Mouse (Mus musculus) T-helper 2 cell (primary cell): ENCODE data around the gene Col4a1.

ENCODE experiments used
- in situ Hi-C: fragments of 300-600 bp; cut with MboI, MseI; formaldehyde crosslinking; loops from one replicate; pipeline ENCODE4 v1.15.1; 2025; ENCODE audit warnings: high pct_unique_total_duplicates

Col4a1 gene

GRCm38 (mm10) chr8:11233009-11233408 lies 79.6 kb downstream of the Col4a1 start:
- in situ Hi-C loops, result no loop called here

DNA sequence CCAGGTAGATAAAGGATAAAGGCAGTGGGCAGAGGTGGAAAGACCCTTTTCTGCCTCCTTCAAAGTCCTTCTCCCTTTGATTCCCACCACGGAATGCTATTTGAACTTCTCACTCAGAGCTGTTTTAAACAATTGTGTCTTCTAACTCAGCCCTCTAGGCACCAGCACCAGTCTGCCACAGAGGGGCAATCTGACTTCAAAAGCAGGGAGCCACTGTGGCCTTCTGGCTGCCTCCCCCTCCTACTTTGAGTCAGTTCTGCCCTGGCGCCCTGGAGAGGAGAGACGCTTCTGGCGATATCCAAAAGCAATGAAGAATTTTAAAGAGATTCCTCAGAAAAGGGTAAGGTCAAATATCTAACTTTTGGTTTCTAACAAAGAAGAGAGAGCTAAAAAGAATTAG lies 82.3 kb downstream of the Col4a1 start:
- in situ Hi-C loops, result no loop called here

DNA sequence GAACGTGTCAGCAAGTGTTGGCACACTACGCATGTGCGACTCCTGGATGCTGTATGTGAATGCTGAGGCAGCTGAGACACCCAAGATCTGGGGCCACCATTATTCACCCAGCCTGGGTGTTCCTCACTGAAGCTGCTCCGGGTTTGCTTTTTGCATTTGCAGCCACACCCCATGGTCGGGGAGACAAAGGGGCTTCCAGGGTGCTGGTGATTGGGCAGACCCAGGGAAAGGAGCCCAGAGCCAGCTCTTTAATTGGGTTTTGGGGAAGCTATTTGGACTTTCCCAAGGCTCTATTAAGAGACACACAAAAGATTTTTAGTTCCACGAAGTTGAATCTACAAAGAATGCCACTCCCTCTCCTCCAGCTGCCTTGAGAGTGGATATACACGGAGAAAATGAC lies 85.2 kb downstream of the Col4a1 start:
- in situ Hi-C loops, result no loop called here

DNA sequence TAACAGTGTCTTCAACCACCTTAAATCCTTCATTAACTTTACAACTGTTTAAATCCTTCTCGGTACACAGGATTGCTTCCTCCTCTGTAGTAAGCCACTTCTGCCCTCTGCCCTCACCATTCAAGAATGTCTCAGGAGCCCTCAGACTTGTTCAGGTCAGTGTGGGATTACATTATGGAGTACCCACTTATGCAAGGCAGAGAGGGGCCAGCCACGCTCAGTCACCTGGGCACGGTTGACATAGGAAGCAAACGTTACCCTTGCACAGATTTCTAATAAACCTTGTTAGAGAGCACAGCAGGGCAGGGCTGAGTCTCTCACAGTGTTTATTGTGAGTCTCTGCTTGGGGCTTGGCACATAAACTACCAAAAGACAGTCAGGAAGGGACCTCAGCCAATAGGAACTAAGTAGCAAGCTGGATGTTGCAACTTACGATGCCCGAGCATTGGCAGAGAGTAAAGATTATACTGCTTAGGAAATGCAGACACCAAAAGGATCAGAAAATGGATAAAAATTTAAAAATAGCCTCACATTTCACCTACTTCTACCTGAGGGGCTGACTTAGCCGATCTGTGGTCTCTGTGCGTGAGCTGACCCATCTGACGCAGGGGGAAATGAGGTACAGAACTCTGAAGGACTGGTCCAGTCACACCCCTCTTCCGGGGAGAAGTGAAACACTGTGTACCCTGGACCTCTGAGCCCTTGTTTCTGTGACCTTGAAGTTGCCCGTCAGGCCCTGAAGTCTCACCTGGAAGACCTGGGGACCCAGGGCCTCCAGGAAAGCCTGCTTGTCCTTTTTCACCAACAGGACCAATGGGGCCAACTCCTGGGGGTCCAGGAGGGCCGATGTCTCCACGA lies 86.8 kb downstream of the Col4a1 start:
- in situ Hi-C loops, result no loop called here

GRCm38 (mm10) chr8:11224178-11224577 lies 88.4 kb downstream of the Col4a1 start:
- in situ Hi-C loops, result no loop called here

DNA sequence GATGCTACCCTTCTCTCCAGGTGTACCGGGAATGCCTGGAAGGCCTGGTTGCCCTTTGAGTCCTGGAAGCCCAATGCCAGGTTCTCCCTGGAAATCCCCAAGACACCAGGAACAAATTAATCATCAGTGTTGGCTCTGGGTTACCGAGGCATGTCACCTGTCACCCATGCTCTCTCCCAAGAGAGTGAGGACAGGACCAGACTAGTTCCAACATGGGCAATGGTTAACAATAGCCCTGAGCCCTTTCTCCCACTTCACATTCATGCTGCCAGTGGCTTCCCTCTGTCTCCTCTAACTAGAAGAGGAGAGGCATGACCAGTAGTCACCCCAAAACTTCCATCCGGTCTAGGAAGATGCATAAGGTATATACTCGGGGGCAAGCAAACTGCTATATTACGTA lies 91.3 kb downstream of the Col4a1 start:
- in situ Hi-C loops, result no loop called here

DNA sequence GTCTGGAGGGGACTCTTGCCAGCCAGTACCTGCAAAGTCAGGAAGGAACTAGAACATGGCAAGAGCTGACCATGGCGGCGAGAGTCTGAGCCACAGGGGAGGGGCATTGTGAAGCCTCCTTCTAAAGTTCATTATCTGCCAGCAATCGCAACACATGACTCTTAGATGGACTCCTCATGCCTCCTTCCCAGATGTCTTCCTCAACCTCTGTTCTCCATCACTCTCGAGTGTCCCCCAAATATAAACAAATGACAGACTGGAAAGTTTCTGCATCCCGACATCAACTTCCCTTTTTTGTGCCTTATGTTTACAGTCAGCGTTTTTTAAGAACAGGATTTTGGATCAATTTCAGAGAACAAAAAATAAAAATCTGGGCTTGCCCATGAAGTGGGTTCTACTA lies 93.3 kb downstream of the Col4a1 start:
- in situ Hi-C loops, result no loop called here

GRCm38 (mm10) chr8:11215231-11215630 lies 97.4 kb downstream of the Col4a1 start:
- in situ Hi-C loops, result no loop called here

GRCm38 (mm10) chr8:11206509-11206908 lies 106.1 kb downstream of the Col4a1 start:
- in situ Hi-C loops, result no loop called here

DNA sequence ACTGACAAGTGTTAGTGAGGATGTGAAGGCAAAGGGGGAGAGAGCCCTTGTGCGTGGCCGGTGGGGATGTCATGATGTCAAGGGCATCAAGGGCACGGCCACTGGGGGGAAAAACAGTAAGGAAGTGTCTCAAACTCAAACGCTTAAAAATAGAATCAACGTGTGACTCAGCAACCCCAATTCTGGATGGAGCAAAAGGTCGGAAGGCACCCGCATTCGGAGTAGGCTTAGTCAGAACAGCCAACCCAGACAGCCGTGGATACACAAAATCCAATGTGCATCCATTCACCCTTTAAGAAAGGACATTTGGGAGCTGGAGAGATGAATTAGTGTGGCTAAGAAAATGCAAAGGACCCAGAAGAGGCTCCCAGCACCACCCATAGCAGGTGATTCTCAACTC lies 107.1 kb downstream of the Col4a1 start:
- in situ Hi-C loops, result no loop called here

DNA sequence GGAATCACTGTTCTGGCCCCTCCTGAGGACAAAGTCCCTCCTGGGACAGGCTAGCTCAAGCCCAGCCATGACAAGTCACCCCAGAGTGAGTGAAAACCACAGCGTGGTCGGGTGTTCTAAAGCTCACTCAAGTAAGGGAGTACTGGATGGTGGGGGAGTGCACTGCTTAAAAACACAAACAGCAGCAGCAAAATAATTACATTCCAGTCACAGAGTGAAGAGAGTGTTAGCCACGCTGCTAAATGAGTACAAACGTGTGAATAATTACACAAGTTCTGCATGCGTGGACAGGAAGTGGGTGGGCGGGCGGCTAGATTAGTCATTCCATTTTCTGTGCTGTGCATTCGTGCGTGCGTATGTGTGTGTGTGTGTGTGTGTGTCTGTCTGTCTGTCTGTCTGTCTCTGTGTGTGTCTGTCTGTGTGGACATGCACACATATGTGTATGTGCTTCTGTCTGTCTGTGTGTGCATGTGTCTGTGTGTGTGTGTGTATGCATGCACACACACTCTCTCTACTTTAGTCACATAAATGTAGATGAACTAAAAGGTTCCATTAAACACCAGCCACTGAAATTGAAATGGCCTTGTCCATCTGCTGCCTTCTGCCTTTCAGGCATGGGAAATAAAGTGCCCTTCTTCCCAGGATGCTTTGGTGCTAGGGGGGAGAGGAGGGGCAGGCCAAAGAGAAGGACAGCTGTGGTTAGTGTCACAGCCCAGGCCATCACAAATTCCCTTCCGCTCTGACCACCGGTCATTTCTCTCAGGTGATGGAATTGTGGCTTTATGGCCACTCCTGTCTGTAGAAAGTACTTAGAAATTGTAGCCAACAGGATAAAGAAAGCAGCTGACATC lies 109.1 kb downstream of the Col4a1 start:
- in situ Hi-C loops, result no loop called here

DNA sequence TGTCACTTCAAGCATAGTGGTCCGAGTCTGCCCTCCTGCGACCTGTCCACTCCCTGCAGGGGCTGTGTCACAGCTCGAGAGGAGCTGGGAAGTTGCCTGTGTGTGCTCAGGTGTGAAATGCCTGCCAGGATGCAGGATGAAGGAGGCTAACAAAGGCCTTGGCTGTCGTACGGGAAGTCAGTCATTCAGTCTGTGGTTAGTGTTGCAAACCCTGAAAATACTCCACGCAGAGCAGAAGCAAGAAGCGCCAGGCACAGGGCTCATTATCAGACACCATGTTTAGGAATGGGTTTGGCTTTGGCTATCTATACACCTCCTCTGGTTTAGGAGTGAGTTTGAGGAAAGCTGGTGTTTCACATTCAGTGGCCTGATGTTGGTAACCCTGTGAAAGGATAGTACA lies 114.0 kb downstream of the Col4a1 start:
- in situ Hi-C loops, result no loop called here

DNA sequence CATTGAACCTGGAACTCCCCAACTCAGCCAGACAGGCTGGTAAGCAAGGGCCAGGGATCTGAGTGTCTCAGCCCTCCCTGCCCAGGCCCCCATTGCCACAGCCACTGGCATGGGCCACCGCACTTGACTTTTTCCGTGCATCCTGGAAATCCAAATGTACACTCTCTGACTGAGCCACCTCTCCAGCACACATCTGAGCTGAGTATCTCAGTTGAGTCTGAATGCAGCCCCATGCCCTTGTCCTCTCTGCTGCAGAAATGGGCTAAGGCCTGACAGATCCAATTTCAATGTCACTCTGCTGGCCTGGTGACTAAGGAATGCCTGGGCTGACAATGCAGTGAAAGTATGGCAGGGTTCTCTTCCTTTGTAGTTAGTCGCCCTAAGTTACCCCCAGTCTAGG lies 114.6 kb downstream of the Col4a1 start:
- in situ Hi-C loops, result no loop called here

GRCm38 (mm10) chr8:11197261-11197660 lies 115.4 kb downstream of the Col4a1 start:
- in situ Hi-C loops, result no loop called here

GRCm38 (mm10) chr8:11192719-11193324 lies 119.8 kb downstream of the Col4a1 start:
- in situ Hi-C loops, result no loop called here

DNA sequence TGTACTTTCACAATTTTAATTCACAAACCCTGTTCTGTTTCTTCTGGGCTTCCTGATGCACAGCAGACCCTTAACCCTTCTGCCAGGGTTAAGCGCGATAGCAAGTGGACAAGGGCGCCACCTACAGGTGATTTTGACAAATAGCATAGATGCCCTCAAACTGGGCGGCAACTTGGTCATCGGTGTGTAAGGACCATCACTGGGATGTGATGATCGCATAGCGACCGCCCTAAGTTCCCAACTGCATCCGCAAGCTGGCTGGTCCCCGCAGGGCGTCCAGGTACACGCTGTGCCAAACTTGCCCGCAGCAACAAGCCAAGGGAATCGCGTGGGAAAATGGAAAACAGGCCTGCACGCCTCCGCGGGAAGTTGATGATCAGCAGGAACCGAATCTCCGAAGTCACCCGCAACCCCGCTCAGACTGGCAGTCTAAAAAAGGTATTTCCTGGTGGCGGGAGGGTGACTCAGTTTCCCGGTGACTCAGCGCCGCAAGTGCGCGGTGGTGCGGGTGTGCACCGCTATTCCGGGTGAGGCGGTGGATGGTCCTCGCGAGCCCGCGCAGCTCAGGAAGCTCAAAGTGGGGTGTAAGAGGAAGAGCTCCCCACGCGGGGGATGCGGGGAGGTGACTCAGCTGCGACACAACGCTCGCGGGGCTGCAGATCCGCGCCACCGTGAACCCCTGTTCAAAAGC lies 124.9 kb downstream of the Col4a1 start:
- in situ Hi-C loops, result loop anchor here (5.0 kb wide), 1 partner anchor 610 kb away; no protein-coding TSS in a partner anchor

- in situ Hi-C loops, result loop anchor here (5.0 kb wide), 1 partner anchor 609 kb away; no protein-coding TSS in a partner anchor
Observed at GRCm38 (mm10) chr8:11186456-11186855, 126.2 kb downstream of the Col4a1 start.

DNA sequence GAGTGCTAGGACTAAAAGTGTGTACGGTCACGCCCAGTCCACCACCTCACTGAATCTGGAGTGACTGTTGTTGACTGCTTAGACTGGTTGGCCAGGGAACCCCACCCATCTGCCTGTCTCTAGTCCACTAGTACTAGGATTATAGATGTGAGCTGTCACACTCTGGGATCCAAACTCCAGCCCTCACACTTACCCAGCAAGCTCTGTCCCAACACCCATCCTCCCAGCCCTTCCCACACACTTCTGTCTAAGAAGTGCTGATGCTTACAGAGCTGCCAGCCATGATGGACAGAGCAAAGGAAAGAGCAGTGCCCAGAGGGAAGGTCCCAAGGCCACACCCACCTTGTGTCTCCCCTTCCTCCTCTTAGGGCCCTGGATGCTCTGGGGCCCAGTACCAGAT lies 127.0 kb downstream of the Col4a1 start:
- in situ Hi-C loops, result loop anchor here (5.0 kb wide), 1 partner anchor 608 kb away; no protein-coding TSS in a partner anchor

DNA sequence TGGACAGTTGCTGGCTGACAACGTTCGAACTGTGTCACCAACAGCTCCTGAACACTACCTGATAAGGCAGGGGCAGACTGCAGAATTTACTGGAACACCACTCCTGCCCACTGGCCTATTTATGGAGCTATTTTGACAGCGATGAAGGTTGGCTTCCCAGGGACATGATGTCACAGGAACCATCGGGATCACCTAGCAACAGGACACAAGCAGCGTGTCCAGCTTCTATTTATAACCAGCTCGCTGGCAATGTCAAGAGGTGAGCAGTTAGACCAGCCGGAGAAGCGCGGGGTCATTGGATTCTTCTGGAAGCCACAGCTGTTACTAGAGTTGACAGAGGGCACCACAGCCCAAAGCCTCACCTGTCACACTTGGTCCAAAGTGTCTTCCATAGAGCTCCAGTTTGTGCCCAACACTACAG lies 129.0 kb downstream of the Col4a1 start:
- in situ Hi-C loops, result no loop called here

DNA sequence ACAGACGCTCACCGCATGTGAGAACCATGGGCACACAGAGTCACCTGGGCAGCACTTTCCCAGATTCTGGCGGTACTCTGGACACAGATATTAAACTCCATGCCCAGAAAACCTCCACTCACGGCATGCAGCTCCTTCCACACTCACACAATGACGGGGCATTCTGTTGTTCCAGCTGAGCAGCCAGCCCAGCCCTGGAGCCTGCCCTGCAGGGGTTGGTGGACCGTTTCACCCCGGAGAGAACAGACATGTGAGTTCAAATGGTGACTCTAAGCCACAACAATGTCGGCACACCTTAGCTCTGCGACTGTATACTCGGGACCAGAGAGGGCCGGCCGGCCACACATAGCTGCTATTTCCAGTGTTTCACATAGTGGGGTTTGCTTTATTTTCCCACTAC lies 130.0 kb downstream of the Col4a1 start:
- in situ Hi-C loops, result no loop called here

DNA sequence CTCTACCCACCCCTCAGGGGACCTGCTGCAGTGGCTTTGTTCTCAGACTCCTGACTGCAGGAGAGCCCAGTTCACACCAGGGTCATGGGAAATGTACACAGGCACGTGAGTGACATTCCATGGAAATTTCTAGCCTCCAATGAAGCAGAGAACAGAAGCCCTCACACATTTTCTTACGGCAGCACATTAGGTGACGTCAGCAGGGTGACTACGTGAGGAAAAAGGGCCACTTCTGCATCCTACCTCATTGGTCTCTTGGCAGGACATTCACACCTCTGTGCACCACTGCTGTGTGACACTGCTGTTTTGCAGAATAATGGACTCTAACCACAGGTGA lies 130.5 kb downstream of the Col4a1 start:
- in situ Hi-C loops, result no loop called here
